ENCODE assay signal across 21 mouse cellular contexts in the genomic region with DNA sequence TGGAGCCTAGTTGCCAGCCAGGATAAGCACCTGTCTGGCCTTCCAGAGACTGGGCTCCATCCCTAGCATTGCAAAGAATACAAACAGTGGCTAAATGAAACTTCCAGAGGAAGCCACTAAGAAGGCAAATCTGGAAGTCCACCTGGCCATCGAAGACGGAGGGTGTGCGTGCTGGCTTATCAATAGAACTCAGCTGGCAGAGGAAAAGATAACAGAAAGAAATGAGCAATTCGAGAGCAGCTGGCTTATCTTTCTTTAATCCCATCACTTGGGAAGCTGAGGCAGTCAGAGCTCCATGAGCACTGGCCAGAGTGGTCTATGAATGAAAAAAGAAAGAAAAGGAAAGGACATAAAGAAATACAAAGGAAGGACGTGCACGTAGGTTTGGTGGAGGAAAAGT. TPM values are rescaled to one million over a fixed set of nuclear protein-coding genes. Genes with fewer than 3 reads are reported as not detected.
"Had no signal": no experiment of that assay in that cellular context is flagged by ENCODE, and none has a peak within 500 bp of the region (broad histone marks: within the 10 kb centered on the region; RNA-seq: fewer than 3 reads in every experiment).

No protein-coding gene starts in this region.

- H3K27ac ChIP-seq: layer of hippocampus, adult 2 months; limb, embryonic 10.5 days; limb, embryonic 13.5 days; midbrain, embryonic 12.5 days; neural tube, embryonic 13.5 days had no signal

- H3K9me3 ChIP-seq: limb, embryonic 10.5 days; limb, embryonic 13.5 days; midbrain, embryonic 12.5 days; neural tube, embryonic 13.5 days had no signal

- H3K27me3 ChIP-seq: limb, embryonic 13.5 days; midbrain, embryonic 12.5 days; neural tube, embryonic 13.5 days had no signal

- DNase-seq: kidney, adult 18-20 months; kidney, adult 9 months; kidney, postnatal 14 days; kidney, postnatal 4 days; layer of hippocampus, adult 9-11 months; lung, embryonic 14.5 days; retina, postnatal 1 day; right cerebral cortex, postnatal 25 days; spleen, adult 18-20 months; thymus, adult 18-20 months; thymus, postnatal 36 days had no signal

- H3K4me2 ChIP-seq: limb, embryonic 13.5 days; lung, embryonic 14.5 days; midbrain, embryonic 12.5 days; neural tube, embryonic 13.5 days had no signal

- ATAC-seq: intestine, embryonic 16.5 days; lung, postnatal 0 days; midbrain, embryonic 16.5 days had no signal

- H3K9ac ChIP-seq: limb, embryonic 13.5 days; lung, embryonic 14.5 days; midbrain, embryonic 12.5 days; neural tube, embryonic 13.5 days had no signal

- H3K36me3 ChIP-seq: limb, embryonic 10.5 days; limb, embryonic 13.5 days; midbrain, embryonic 12.5 days; neural tube, embryonic 13.5 days had no signal

- H3K4me1 ChIP-seq: limb, embryonic 10.5 days; limb, embryonic 13.5 days; midbrain, embryonic 12.5 days; neural tube, embryonic 13.5 days had no signal

- H3K4me3 ChIP-seq: layer of hippocampus, adult 2 months; limb, embryonic 10.5 days; limb, embryonic 13.5 days; midbrain, embryonic 12.5 days; myocyte; neural tube, embryonic 13.5 days had no signal

RNA-seq across cellular contexts. Expression of a gene that starts 20.1 kb away (rescaled TPM):
- total RNA-seq: megakaryocyte-erythroid progenitor cell, adult 5-6 weeks had no signal
